Mouse (Mus musculus): Measurements from ENCODE around the gene Txnrd2.

DNA sequence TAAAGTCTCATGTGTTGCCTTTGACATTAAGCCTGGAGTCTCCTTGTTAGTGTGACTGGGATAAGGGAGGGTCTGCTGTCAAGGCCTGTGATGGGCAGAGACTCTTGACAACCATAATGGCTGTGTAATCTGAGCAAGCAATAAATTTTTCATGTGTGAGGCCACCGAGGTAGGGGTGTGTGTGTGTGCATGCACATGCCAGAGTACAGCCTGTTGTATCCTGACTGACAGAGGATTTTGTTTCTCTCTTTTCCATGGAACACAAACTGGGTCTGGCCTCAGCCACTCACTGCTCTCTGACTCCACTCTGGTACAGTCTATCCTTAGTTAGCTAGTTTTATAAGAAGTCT lies 81.0 kb downstream of the Txnrd2 start:
- TF ChIP-seq CTCF (IDR thresholded peaks at IDR 0.05; ENCODE audit: low read depth, low read length) (no peak), EP300 (IDR thresholded peaks at IDR 0.05; ENCODE audit: insufficient read depth, low read depth, low read length) (no peak)
